Mouse (Mus musculus) cerebellum, adult 9-11 months (tissue): ENCODE measurements at regions not wholly inside any gene's neighbourhood (a gene's known extent, or its start where the extent isn't known, plus 50 kb on each side); places are given as distances from the start of the nearest gene placed in this dataset.
A peak's percentile ranks its signal among the peaks of the same experiment; 100 is the strongest.
"Not testable (repeated sequence)": the region's sequence is repeated elsewhere in the genome, so short reads cannot be mapped to it uniquely, and the experiment has no call there.

ENCODE experiments used
- DNase-seq: peaks from one replicate; pipeline ENCODE4 v3.0.0; 2022

DNA sequence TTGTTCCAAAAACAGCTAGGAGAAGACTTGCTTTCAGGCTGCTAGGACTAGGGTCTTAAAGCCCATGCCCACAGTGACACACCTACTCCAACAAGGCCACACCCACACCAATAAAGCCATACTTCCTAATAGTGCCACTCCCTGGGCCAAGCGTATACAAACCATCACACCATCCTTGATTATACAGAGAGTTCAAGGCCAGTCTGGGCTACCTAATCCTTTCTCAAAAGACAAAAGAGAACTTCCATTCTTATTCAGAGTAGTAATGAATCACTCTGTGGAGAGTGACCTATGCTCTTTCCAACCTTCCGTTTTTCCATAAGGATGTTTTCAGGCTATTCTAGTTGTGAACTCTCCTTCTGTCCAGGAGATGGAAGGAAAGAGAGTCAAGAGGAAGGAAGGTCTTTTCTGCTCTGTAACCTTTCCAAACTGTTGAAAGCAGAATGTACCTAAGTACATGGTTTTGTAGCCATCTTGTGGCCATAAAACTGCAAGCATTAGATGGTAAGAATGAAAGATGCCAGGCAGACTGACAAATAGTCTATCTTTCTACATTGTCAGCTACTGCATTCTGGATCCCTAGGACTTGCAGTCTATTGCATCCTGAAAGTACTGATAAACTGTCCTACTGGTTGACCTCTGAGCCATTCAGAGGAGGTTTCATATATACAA lies 145.8 kb upstream of the Mon1b start:
- DNase-seq = no peak

DNA sequence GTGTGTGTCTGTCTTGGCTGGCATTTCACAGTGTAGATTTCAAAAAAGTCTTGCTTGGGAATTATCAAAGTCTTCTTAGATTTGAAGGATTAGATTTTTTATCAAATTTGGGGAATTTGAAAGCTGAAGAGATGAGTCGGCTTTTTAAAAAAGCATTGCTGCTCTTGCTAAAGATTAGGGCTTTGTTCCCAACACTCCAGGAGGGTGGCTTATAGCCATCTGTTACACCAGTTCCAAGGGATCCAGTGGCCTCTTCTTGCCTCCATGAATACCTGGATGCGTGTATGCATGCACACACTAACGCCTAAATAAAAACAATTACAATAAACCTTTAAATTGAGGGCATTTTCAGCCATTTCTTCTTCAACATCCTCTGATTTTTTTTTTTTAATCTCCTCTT lies 144.5 kb upstream of the Mon1b start:
- DNase-seq = no peak

DNA sequence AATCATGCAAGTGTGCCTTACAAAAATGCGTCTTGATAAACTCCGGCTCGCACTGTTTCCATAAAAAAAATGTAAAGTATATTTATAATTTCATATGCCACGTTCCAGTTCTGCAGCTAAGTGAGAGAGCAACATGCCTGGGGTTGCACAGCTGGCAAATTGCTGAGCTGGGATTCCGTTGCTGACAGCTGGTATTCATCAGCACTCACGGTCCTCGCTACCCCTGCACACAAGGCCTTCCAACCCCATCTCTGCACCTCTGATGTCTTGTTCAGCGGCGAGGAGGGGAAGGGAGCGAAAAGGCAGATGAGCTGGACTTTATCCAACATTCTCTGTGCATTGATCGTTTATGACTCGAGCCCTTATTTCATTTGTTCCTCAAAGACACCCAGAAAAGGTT lies 138.5 kb upstream of the Mon1b start:
- DNase-seq = no peak

DNA sequence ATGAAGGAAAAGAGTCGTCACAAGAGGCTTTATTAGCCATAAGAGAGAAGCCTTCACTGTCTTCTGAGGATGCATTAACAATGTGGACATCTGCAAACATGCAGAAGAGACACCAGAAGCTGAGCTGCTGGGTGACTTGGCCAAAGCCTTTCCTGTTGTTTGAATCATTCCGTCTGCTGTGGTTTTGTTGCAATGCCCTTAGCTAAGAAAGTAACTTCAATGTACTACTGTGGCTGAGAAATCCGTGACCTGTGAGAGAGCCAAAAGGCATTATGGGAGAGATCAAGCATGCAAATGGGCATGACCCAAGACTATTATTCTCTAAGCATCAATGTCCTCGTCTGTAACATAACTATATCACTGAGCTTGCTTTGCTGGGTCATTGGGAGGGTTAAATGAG lies 132.7 kb upstream of the Mon1b start:
- DNase-seq = no peak

DNA sequence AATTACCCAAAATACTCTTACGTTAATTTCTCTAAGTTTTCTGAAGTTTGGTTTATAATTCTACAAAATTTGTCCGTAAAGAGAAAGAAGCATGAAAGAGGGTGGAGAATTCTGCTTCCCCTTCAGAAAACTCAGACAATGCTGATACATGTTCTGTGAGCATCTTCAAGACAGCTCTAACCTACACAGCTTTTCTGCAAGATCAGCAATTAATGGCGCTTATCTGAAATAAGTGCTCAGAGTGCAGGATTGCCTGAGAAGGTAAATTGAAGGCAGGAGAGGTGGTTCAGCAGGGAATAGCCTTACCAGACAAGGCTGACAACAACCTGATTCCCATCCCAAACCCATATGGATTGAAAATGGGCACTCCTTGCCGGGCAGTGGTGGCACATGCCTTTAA lies 122.5 kb upstream of the Mon1b start:
- no peak for DNase-seq

DNA sequence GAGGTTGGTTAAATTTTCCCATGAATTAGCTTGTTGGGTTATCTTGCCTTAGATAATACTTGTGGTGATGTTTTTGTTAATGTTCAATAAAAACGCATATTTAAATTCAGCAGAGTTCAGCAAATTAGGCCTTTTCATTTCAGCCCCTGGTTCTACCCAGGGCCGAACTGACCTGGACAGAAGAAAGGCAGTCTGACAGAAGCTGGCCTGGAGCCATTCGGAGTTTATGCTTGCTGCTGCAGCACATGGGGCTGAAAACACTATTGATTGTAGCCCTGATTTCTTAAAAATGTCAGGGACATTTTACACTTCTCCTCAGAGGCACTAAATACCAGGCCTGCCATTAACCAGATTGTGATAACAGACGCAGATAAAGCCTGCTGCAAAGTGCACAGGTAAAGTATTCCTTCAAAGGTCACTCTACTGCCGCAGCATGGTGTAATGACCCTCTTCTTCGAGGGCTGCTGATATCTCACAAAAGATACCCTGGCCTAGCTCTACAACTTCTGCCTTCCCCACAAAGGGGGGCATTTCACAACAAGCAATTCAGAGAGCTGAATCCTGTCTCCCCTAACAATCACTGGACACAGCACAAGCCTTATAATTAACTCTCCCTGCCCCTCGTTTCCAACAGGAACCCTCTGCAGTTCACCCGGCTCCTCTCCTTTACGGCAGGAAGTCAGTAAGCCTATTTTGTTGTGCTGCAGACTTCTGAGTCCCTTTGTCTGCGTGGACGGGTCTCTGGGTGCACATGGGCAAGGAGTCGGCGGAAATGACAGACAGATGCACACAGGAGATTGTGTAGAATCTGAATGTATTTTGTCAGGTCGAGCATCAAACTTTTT lies 121.3 kb upstream of the Mon1b start:
- no peak for DNase-seq

DNA sequence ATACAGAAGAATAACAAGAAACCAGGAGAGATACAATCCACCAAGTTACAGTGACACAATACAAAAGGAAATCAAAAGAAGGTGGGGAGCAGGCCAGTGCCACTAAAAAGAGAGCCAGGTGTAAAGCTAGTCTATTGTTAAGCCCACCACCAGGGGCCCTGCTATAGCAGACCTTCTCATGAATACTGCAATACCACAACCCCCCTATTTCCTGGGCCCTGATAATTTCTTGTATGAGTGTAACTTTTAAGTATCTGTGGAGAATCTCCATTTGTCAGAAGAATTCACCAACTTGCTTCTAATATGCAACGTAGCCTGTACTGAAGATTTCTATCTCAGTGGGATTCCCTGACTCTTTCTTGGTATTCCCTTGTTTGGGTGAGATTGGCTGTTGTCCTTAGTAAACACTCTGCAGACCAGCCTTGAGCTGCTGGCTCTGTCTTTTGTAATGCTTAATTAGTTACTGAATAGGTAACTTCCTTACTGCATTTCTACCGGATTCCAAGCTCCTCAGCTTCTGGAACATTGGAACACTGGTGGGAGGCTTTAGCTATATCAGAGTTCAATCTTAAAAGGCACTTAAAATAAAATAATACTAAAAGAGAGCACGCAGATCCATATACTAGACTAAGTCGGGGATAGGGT lies 120.5 kb upstream of the Mon1b start:
- not testable (repeated sequence) for DNase-seq

DNA sequence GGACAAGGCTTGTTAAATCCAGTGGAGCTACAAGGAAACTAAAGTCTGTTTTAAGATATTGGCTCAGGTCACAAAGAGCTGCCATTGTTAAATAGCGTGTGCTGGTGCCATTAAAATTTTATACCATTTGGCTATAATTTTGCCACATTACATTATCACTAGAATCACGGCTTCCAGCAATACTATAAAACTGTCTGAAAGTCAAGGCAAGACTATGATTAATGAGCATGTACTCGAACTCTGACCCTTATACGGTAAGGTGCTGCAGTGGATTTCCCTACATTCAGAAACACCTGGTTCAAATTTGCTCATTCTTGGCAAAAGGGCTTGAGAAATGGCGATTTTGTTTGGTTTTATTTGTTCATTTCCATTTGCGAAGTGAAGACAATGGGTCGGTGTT lies 119.2 kb upstream of the Mon1b start:
- DNase-seq = no peak

DNA sequence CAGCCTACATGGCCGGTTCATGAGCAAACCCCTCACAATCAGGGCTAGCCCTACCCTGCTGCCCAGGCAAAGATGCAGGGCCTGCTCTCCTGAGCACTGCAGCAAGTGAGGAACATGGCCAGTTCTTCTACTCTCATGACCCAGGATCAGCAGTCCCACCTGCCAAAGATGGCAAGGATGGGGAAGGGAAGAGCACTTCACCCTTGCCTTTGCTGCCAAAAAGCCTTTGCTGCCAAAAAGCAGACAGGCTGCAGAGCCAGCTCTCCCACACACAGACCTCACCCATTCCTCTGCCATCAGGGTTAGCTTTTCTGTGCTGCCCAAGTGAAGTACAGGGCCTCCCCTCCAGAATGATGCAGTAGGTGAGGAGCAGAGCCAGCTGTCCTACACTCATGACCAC lies 117.5 kb upstream of the Mon1b start:
- peak; percentile 55 for DNase-seq

DNA sequence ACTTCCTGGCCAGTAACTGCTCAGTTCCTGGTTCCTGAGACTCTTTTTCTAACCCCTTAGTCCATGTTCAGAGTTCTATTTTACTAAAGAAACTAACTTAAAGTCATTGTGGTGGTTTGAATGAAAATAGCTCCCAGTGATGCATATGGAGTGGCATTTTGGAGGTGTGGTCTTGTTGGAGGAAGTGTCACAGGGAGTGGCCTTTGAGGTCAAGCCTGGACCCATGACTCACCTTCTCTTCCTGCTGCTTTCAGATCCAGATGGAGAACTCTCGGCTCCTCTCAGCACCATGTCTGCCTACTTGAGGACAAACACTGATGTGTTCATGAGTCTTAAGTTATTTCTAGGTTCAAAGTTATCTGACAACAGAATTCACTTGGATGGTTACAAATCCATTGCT lies 111.8 kb upstream of the Mon1b start:
- no peak for DNase-seq

DNA sequence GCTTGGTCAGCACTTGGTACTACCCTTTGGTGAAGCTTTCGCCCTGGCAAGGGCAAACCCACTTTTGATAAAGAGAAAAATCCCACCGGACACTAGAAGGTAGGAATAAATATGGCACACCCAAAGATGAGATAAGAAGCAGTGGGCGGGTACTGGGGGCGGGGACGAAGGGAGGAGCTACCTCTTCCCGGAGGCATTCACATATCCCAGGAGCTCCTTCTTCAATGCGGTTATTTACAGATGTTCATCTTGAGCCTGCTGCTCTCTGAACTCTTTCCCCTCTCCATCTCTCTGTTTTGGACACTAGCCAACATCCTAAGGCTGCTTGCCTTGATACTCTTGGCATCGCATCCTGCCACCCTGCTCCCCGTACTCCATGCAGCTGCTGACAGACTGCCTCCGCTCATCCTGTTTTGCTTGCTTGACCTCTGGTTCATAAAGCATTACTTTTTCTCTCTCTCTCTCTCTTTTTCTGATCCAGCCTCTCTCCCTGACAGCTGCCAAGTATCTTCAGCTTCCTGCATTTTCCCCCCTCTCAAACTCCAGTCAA lies 104.2 kb upstream of the Mon1b start:
- no peak for DNase-seq

DNA sequence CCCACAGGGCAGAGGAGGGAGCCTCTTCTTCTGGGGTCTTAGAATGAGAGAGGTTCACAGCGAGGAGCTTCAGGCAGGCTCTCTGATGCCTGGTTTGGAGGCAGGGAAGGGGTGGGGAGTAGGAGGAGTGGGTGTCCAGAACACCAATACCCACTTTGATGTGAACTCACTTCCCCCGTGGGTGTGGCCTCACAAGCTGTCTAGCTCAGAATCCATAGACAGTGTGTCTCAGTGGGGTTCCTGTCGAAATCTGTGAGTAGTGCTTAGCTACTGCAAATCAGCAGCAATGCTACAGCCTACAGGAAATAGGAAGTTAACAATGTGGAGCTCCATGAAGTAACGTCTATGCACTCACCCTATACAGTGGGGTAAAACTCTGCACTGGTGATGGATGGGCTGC lies 102.5 kb upstream of the Mon1b start:
- DNase-seq = no peak

DNA sequence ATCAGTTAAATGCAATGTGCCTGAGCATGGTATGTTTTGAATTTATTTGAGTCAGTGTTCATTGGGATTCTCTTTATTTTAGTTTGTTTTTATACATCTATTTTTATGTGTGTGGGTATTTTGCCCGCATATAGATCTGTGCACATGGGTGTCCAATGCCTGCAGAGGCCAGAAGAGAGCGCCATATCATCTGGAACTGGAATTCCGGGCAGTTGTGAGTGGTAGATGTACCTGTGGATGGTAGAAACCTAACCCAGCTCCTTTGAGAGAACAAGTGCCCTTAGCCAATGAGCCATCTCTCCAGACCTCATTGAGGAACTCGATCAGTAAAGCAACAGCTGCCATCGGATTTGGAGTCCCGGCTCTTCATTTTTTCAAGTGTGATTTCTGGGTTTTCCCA lies 94.0 kb upstream of the Mon1b start:
- DNase-seq = no peak

DNA sequence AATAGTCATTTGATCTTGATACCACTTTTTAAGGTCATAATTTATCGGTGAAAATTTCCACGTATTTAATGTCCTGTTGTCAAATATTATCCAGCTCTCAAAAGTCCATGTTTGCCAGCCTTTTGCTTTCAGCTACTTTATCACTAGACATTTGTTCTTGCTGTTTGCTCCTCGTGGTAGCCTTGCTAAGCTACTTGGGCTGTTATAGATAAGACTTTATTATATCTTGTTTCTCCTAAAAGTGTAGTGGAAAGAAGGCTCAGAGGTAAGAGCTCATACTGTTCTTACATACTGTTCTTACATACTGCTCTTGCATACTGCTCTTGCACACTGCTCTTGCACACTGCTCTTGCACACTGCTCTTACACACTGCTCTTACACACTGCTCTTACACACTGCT lies 93.3 kb upstream of the Mon1b start:
- no peak for DNase-seq

DNA sequence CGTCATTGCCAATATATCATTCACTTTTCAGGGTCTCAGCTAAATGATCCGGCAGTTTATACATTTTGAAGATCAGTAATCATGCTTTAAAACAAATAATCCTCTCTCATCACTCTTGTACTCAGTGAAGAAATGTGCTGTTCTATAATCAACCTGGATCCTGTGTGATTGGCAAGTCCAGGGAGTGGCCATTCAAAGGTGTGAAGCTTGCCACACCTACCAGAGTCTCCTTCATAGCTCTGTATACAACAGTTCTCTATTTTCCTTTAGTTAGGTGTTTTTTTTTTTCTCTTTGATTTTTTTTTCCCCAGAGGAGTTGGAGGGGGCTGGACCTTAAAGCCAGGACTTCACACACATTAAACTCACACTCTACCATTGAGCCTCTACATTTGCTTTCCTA lies 92.7 kb upstream of the Mon1b start:
- no peak for DNase-seq

DNA sequence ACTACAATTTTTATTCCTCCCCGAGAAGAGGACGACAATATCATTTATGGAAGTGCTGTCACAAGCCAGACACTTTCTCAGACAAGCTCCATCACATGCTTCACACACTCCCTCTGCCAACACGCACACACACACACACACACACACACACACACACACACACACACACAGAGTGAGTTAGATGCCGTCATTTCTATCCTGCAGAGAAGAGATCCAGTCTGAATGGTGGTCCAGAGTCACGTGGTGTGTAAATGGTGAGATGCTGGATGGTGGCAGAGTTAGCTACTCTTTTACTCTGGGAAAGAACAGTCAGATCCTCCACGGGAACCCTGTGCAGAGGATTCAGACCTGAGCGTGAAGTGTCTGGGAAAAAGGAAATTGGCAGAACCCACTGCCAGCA lies 86.2 kb upstream of the Mon1b start:
- DNase-seq = no peak

DNA sequence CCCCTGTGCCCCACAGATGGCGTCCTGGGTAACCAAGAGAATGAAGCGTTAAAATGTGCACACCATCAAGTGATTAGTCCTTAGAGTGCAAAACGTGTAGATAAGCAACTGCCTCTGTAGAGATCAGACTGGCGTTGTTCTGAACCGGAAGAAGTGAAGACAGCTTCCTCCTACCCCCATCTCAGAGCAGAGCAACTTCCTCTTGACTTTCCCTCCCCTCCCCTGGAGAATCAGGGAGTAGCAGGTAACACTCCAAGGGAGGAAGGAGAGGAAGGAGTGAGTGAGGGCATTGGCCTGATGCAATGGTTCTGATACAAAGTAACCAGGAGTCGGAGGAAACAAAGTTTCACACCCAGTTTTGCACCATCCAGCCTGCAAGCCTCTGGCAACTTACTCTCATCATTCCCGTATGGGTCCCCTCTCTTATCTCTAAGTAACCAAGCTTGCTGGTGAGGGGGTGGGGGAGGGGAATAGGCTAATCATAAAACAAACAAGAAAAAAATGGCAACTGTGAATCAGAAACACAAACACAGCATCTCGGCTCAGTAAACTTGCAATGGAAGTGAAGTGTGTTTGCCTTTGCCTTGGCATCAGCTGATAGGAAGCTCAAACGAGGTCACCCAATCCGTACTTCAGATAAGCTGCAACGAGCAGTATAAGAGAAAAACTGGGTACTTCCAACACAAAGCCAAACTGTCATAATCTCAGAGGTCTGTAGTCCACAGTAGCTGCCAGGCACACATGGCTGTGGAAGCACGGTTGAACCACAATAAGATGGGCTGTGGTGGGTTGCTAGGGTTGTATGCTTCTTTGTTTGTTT lies 83.7 kb upstream of the Mon1b start:
- DNase-seq = no peak

DNA sequence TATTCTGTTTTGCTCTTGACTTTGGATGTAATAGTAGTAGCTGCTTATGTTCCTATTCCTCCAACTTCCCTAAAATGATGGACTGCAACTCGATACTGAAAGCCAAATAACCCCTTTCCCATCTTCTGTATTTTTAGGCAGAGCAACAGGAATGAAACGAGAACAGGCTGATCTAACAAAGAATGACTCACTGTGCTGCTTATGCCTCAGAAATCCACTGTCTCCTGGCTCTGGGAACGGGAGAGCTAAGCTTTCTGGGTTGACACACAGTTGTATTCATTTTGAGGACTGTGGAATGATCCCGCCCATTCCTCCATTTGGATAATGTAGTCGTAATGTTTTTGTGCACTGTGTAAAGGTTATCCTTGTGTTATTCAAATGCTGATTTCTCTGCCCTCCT lies 82.6 kb upstream of the Mon1b start:
- no peak for DNase-seq

DNA sequence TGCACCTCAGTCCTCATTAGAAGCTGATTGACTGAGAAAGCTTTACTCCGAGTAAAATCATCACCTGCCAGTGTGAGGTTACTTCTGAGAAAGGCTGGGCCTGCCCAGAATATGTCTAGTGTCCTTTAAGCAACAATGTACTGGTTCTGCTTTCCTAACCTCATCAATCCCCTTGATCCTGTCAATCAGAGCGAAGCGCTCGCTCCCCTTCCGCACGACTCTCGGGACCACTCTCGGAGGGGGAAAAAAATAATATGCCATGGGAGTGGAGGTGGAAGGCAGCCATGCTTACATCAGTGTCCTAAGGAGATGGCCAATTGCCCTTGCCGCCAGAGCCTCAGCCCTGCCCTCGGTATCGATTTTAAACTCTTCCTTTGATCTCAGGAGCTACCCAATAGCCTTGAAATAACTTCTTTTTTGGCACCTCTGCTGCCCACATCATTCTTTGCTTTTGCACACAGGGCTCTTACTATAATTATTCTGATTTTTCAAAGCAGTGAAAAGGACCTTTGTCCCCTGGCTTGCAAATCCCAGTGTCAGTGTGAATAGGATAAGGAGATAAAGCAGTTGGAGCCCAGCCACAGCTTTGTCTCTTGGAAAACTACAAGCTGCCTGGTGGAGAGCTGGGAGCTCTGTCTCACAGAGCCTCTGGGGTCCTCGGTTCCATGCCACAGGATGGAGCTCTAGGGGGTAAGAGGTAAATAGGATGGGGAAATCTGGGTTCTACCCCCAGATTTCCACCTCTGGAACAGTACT lies 80.5 kb upstream of the Mon1b start:
- no peak for DNase-seq

DNA sequence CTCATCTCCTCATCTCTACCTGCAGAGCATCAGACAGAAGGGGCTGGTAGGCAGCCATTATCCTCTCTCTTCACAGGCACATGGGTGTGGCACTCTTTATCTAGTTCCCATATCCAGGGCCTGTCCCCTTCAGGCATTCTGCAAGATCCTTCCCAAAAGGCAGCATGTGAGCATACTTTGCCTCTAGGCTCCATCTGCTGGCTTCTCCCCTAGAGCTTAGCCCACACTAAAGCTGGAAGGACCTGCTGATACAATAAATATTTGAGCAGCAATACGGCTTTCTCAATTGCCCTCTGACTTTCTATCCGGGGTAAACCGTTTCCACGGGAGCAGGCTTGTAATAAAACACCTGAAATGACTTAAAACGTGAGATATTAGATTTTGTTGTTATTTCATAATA lies 78.4 kb upstream of the Mon1b start:
- DNase-seq = no peak

DNA sequence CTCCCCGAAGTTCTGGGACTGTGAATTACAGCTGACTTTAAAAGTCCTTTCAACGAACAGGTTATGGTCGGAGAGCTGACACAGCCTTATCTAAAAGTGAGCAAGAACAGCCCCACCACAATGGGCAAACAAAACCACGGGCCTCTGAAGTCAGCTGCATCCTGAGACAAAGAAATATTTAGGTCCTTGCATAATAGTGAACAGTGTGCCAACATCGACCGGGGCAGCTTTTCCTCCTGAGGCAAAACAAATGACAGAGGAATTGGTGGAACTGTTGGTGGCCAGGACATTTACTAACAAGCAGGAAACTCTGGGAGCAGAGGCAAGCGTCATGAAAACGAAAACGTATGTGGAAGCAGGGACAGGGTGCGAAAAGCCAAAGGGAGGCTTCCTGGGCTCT lies 54.3 kb upstream of the Mon1b start:
- DNase-seq = no peak

DNA sequence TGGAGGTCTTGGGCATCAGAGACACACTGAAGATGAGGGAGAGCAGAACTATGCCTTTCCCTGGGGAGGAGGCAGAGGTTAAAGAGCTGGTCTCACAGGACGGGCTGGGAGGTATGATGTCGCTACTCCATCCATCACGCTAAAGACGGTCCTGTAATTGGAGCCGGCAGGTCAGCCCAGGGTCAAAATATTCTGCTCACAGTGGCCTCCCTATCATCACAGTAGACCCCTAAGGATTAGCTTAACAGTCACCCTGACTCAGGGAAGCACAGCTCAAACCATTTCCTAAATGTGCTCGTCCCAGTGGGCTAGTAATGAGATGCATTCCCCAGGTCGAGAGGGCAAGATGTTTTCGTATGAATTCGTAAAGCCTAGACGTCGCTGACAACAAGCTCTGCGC lies 53.7 kb upstream of the Mon1b start:
- DNase-seq = no peak
